Mouse (Mus musculus): ENCODE results near the gene Ccdc162. TPM values are rescaled to one million over a fixed set of nuclear protein-coding genes. Genes with fewer than 3 reads are reported as not detected.

Gene Ccdc162
- polyA plus RNA-seq, 1 experiment from 2014 or later: 2.2 TPM

- peaks cover 10% of the 10 kb centered on the region for H3K4me1 ChIP-seq (ENCODE audit: insufficient read depth, low read depth, low read length)
- ATAC-seq: no peak
- H3K4me3 ChIP-seq (ENCODE audit: low read depth, low read length): peak overlapping the region; percentile 98
- peak overlapping the region; percentile 52 for H3K4me2 ChIP-seq (replicated peaks; ENCODE audit: low read depth, low read length)
- no peaks in the 10 kb centered on the region for H3K27me3 ChIP-seq (replicated peaks; ENCODE audit: insufficient read depth, low read length)
- no peaks in the 10 kb centered on the region for H3K36me3 ChIP-seq (ENCODE audit: insufficient read depth, low read length)
- DNase-seq (ENCODE audit: low spot score): no peak
- WGBS: 1% methylated on average over 5 of the region's 5 CpGs
- TF ChIP-seq CTCF (IDR thresholded peaks at IDR 0.05) (no peak), EP300 (IDR thresholded peaks at IDR 0.05) (no peak)
- H3K9me3 ChIP-seq (ENCODE audit: low read length): no peaks in the 10 kb centered on the region
- no peak overlapping the region; the same call in 1 of the 2 replicates for H3K27ac ChIP-seq (ENCODE audit: low read length)
- H3K9ac ChIP-seq (replicated peaks; ENCODE audit: low read depth): peak overlapping the region; percentile 95
These were observed 196.1 kb downstream of the Ccdc162 start for GRCm38 (mm10) chr10:41520410-41520673.

- no peaks in the 10 kb centered on the region for H3K36me3 ChIP-seq (ENCODE audit: insufficient read depth, low read length)
- H3K4me1 ChIP-seq (ENCODE audit: insufficient read depth, low read depth, low read length): peaks cover 10% of the 10 kb centered on the region
- whole genome bisulfite sequencing: under 1% methylated on average over 61 of the region's 65 CpGs
- peak overlapping the region; percentile 98 for H3K4me3 ChIP-seq (ENCODE audit: low read depth, low read length)
- peak overlapping the region; percentile 52 for H3K4me2 ChIP-seq (replicated peaks; ENCODE audit: low read depth, low read length)
- H3K9me3 ChIP-seq (ENCODE audit: low read length): no peaks in the 10 kb centered on the region
- peak; percentile 62 for DNase-seq (ENCODE audit: low spot score)
- peak; percentile 44 for ATAC-seq
- H3K27me3 ChIP-seq (replicated peaks; ENCODE audit: insufficient read depth, low read length): no peaks in the 10 kb centered on the region
- H3K27ac ChIP-seq (ENCODE audit: low read length): peak overlapping the region; percentile 99
- TF ChIP-seq EP300 (IDR thresholded peaks at IDR 0.05): no peak
- H3K9ac ChIP-seq (replicated peaks; ENCODE audit: low read depth): peak overlapping the region; percentile 95
These were observed 196.6 kb downstream of the Ccdc162 start for GRCm38 (mm10) chr10:41519640-41520409.

- peak within 1 kb of the TSS; percentile 98 for H3K4me3 ChIP-seq (ENCODE audit: low read depth, low read length)
- peak within 1 kb of the TSS; percentile 52 for H3K4me2 ChIP-seq (replicated peaks; ENCODE audit: low read depth, low read length)
- peaks cover 10% of the 10 kb centered on the region for H3K4me1 ChIP-seq (ENCODE audit: insufficient read depth, low read depth, low read length)
- H3K9me3 ChIP-seq (ENCODE audit: low read length): no peaks in the 10 kb centered on the region
- DNase-seq (ENCODE audit: low spot score): peak; percentile 96
- H3K27me3 ChIP-seq (replicated peaks; ENCODE audit: insufficient read depth, low read length): no peaks in the 10 kb centered on the region
- TF ChIP-seq CTCF (IDR thresholded peaks at IDR 0.05): no peak
- 0 out of 2 replicates have a peak, but pooled peaks have one; percentile 19 for TF ChIP-seq EP300 (IDR thresholded peaks at IDR 0.05)
- H3K36me3 ChIP-seq (ENCODE audit: insufficient read depth, low read length): no peaks in the 10 kb centered on the region
- peak within 1 kb of the TSS; percentile 99 for H3K27ac ChIP-seq (ENCODE audit: low read length)
- peak within 1 kb of the TSS; percentile 95 for H3K9ac ChIP-seq (replicated peaks; ENCODE audit: low read depth)
- WGBS: 1% methylated on average over 48 of the region's 69 CpGs
- peak; percentile 93 for ATAC-seq
These were observed 197.3 kb downstream of the Ccdc162 start, which contains the start of gene Cd164 for GRCm38 (mm10) chr10:41518981-41519618. TSS of gene Cd164 (plus strand) at chr10:41519414.

- H3K9me3 ChIP-seq (ENCODE audit: low read length): no peaks in the 10 kb centered on the region
- H3K4me2 ChIP-seq (replicated peaks; ENCODE audit: low read depth, low read length): peak overlapping the region; percentile 52
- H3K9ac ChIP-seq (replicated peaks; ENCODE audit: low read depth): peak overlapping the region; percentile 95
- peaks cover 8% of the 10 kb centered on the region for H3K4me1 ChIP-seq (ENCODE audit: insufficient read depth, low read depth, low read length)
- DNase-seq (ENCODE audit: low spot score): peak; percentile 94
- peak; percentile 78 for TF ChIP-seq CTCF (IDR thresholded peaks at IDR 0.05)
- TF ChIP-seq EP300 (IDR thresholded peaks at IDR 0.05): no peak
- H3K36me3 ChIP-seq (ENCODE audit: insufficient read depth, low read length): no peaks in the 10 kb centered on the region
- peak overlapping the region; percentile 99 for H3K27ac ChIP-seq (ENCODE audit: low read length)
- peak; percentile 54 for ATAC-seq
- under 1% methylated on average over 23 of the region's 23 CpGs for WGBS
- H3K27me3 ChIP-seq (replicated peaks; ENCODE audit: insufficient read depth, low read length): no peaks in the 10 kb centered on the region
- peak overlapping the region; percentile 98 for H3K4me3 ChIP-seq (ENCODE audit: low read depth, low read length)
These were observed 197.9 kb downstream of the Ccdc162 start for GRCm38 (mm10) chr10:41518508-41518980.

- ATAC-seq (no peak), DNase-seq (ENCODE audit: low spot score) (no peak)
- TF ChIP-seq CTCF (IDR thresholded peaks at IDR 0.05): no peak
- no peak for TF ChIP-seq EP300 (IDR thresholded peaks at IDR 0.05)
- Histone ChIP-seq H3K27me3 (replicated peaks; ENCODE audit: insufficient read depth, low read length) (no peaks in the 10 kb centered on the region), H3K36me3 (ENCODE audit: insufficient read depth, low read length) (no peaks in the 10 kb centered on the region), H3K9ac (replicated peaks; ENCODE audit: low read depth) (no peak overlapping the region), H3K4me2 (replicated peaks; ENCODE audit: low read depth, low read length) (no peak overlapping the region), H3K4me3 (ENCODE audit: low read depth, low read length) (no peak overlapping the region), H3K4me1 (ENCODE audit: insufficient read depth, low read depth, low read length) (no peaks in the 10 kb centered on the region), H3K9me3 (ENCODE audit: low read length) (no peaks in the 10 kb centered on the region), H3K27ac (ENCODE audit: low read length) (no peak overlapping the region)
These were observed 201.5 kb downstream of the Ccdc162 start for GRCm38 (mm10) chr10:41514921-41515320.

- Histone ChIP-seq H3K9ac (replicated peaks; ENCODE audit: low read depth) (no peak overlapping the region), H3K9me3 (ENCODE audit: low read length) (no peaks in the 10 kb centered on the region), H3K27ac (ENCODE audit: low read length) (no peak overlapping the region), H3K4me3 (ENCODE audit: low read depth, low read length) (no peak overlapping the region), H3K36me3 (ENCODE audit: insufficient read depth, low read length) (no peaks in the 10 kb centered on the region), H3K4me2 (replicated peaks; ENCODE audit: low read depth, low read length) (no peak overlapping the region), H3K4me1 (ENCODE audit: insufficient read depth, low read depth, low read length) (no peaks in the 10 kb centered on the region), H3K27me3 (replicated peaks; ENCODE audit: insufficient read depth, low read length) (no peaks in the 10 kb centered on the region)
- TF ChIP-seq EP300 (IDR thresholded peaks at IDR 0.05): no peak
- no peak for TF ChIP-seq CTCF (IDR thresholded peaks at IDR 0.05)
- DNase-seq (ENCODE audit: low spot score): no peak
- WGBS: 67% methylated on average over 4 of the region's 4 CpGs
- no peak for ATAC-seq
These were observed 202.1 kb downstream of the Ccdc162 start for GRCm38 (mm10) chr10:41514301-41514700.

Measured in lung, postnatal 0 days (tissue).